Mouse (Mus musculus): Measurements from ENCODE around the gene Slc36a3.
"Not testable (repeated sequence)": the region's sequence is repeated elsewhere in the genome, so short reads cannot be mapped to it uniquely, and the experiment has no call there.

The Slc36a3 gene

GRCm38 (mm10) chr11:55106636-55107035 is 44.9 kb downstream of the Slc36a3 start:
- no peak for DNase-seq (ENCODE audit: low read depth)

GRCm38 (mm10) chr11:55105389-55105788 is 46.1 kb downstream of the Slc36a3 start:
- no peak for DNase-seq (ENCODE audit: low read depth)

GRCm38 (mm10) chr11:55103229-55103628 is 48.3 kb downstream of the Slc36a3 start:
- DNase-seq (ENCODE audit: low read depth), result no peak

DNA sequence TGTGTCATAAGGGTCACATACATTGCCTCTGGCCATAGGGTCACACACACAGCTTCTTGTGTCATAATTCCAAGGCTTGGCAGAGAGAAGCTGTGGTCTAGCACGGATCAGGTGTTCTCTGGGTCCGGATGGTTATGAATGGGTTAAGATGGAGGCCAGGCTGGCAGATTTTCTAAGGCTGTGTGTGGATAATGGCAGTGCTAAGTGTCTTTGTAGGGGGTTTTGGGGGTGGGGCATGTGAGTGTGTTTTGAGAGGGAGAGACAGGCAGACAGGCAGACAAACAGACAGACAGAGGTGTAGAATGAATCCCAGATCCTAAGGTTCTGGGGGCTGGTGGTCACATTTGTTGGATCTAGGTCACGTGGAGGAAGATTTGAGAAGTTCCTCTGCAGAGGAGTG is 49.5 kb downstream of the Slc36a3 start:
- DNase-seq (ENCODE audit: low read depth), result no peak

- DNase-seq (ENCODE audit: low read depth), result no peak
Measured at GRCm38 (mm10) chr11:55099868-55100267, 51.6 kb downstream of the Slc36a3 start.

DNA sequence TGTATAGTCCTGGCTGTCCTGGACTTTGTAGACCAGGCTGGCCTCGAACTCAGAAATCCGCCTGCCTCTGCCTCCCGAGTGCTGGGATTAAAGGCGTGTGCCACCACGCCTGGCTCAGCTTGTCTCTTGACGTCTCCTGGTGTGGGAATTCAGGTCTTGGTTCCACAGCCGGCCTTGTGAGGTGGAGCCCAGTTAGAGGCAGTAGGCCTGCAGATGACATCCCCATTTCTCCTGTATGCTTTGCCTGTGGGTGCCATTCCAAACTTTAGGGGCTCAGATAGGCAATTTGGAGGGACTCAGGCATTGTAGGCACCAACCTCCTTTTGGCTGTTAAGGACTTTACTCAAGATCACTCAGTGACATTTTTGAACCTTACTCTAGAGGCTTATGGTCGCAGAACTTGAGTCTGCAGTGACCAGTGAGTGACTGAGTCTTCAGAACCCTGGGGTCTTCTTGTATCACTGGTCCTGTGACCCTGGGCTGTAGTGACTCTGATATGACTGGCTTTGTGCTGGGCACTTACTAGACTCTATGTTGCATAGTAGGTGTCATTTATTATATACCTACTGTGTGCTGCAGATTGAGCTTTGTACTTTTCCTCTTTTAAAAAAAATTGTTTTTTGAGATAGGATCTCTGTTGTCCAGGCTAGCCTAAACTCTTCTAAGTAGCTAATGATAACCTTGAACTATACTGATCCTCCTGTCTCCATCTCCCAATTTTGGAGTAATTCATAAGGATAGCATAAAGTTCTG is 52.3 kb downstream of the Slc36a3 start:
- no peak for DNase-seq (ENCODE audit: low read depth)

DNA sequence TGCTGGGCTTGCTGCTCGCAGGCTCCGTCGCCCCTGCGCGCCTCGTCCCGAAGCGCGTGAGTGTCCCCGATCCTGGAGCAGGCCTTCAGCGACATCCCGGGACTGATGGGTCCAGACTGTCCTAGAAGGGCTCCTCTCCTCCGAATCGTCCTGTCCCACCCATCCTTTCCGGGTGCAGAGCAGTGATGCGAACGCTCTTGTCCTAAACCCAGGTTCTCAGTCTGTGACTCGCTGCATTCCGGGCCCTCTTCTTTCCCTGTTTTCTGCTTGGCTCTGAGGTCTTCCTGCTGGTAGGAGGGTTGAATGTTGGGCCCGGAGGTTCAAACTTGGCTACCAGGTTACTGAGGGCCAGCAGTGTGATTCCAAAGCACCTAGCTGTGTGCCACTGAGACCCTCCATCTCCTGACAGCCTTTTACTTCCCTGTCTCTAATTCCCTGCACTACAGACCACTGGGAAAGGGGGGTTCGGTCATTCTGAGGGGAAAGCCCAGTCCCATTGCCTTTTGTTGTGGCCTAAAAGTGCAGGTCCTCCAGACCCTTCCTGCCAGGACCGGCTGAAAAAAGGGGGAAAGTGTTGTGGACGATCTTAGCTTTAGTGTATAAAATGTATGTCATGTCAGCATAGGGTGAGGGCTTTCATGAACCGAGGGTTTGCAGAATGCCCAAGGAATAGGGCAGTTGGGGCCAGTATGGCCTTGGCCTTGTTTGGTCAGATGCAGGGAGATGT is 53.2 kb downstream of the Slc36a3 start:
- DNase-seq (ENCODE audit: low read depth), result peak; percentile 22

DNA sequence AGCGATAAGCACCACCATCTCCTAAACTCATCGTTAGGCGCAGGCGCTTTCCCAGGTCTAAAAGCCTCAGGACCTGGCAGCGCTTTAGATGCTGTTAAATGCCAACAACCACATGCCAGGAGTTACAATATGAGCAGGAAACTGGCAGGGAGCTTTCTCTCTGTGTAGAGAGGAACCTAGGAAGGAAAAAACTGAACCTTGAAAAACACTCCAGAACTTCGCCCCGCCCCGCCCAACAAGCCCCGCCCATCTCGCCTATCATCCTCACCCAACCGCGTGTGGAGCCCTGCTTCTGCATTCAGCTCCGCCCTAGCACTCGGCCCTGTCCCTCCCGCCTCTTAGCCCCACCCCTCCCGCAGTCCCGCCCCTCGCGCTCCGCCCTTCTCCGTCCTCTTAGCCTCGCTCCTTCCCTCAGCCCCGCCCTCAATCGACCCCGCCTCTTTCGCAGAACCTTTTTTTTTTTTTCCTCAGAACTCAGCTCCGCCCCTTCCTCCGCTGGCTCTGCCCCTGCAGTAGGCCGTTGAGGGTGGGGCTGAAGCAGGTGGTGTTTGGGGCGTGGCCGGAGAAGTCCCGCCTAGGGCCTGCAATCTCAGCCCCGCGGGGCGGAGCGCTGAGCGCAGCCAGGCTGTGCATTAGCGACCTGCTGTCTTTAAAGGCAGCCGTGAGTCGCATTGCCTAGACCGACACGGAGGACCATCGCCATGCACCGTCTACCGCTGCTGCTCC is 53.9 kb downstream of the Slc36a3 start, which contains the start of gene Gm2a:
TSS of gene Gm2a (plus strand) at position 653 of the 726 bp plus-strand sequence.
- peak; percentile 93 for DNase-seq (ENCODE audit: low read depth)

DNA sequence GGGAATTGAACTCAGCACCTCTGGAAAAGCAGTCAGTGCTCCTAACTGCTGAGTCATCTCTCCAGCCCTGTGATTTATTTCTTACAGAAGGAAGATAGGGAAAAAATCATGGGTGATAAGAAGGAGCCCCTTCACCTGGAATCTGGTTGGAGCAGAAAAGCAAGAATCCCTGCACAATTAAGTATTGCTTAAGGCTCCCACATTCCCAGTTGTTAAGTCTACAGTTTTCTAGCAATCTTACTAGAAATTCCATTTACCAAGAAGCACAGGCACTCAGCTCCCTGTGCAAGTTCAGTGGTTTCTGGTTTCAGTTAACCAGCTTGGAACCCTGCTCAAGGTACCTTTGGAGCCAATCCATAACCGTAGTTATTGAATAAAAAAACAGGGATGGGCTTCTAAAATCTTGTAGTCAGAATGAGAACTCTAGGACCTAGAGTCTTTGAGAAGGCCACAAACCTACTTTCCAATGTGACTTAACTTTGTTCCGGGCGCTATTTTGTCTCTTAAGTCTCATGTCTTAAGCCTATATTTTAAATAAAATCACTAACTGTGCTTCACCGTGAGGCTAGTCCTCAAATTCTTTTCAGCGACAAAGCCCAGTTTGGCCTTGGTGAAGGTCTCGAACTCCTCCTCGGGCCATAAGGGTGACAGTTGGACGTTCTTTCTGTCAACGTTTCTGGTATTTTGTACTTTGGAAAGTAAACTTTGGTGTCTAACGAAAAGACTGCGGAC is 54.6 kb downstream of the Slc36a3 start:
- peak; percentile 22 for DNase-seq (ENCODE audit: low read depth)

DNA sequence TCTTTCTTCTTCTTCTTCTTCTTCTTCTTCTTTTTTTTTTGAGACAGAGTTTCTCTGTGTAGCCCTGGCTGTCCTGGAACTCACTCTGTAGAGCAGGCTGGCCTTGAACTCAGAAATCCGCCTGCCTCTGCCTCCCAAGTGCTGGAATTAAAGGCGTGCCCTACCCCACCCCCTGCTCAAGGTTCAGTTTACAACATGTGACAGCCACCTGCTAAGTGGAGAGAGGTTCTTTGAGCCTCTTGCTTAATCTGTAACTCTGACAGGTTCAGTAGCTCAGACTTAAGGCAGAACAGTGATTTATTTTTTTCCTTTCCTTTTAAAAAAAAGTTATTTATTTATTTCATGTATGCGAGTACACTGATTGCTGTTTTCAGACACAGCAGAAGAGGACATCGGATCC is 55.2 kb downstream of the Slc36a3 start:
- not testable (repeated sequence) for DNase-seq (ENCODE audit: low read depth)

GRCm38 (mm10) chr11:55093096-55093495 is 58.4 kb downstream of the Slc36a3 start:
- no peak for DNase-seq (ENCODE audit: low read depth)

DNA sequence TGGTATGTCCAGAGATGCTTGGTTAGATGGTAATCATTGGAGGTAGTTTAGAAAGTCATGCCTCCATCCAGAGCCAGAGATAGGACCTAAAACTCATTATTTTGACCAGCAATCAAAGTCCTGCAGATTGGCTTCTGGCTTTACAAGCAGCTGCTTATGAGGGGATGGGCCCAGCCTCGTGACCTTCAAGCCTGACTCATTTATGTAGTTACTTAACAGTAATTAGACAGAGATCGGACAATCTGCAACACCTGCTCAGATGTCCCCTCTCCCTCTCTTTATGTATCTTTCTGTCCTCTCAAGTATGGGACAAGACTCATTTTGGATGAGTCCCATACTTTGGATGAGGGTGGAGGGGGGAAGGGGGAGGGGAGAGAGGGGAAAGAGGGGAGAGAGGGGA is 61.6 kb downstream of the Slc36a3 start:
- DNase-seq (ENCODE audit: low read depth), result no peak

DNA sequence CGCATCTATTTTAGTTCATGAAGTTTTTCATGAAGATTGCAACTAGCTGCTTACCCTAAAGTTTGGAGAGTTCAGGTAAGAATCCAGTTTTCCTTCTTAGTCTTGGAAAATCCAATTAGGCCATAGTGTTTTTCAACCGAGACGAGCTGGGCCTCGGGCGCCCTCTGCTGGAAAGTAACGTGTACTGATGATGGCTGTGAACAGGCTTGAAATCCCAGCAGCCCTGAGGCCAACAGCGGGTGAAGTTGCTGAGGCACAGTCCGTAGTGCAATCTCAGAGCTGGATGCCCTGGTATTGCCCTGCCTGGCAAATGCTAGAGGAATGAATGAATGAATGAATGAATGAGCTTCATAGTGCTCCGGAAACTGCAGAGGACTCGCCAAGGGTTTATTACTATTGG is 64.5 kb downstream of the Slc36a3 start:
- peak; percentile 93 for DNase-seq (ENCODE audit: low read depth)

DNA sequence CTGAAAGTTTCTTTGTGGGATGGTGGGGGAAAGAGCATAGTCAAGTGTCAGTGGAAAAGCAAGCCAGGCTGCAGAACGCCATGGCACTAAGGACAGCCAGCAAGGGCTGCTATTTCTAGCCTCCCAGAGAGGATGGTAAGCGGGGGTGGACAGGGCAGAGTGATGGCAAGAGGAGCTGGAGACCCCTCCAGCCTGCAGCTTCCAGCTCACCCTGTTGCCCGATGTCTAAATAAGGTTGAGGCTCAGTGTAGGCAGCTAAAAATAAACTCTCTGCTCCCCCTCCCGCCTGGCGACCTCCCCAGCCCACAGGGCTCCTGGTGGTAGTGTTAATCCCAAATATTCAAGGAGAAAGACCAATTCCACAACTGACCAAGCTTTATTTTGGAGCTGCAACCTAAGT is 66.1 kb downstream of the Slc36a3 start:
- no peak for DNase-seq (ENCODE audit: low read depth)

DNA sequence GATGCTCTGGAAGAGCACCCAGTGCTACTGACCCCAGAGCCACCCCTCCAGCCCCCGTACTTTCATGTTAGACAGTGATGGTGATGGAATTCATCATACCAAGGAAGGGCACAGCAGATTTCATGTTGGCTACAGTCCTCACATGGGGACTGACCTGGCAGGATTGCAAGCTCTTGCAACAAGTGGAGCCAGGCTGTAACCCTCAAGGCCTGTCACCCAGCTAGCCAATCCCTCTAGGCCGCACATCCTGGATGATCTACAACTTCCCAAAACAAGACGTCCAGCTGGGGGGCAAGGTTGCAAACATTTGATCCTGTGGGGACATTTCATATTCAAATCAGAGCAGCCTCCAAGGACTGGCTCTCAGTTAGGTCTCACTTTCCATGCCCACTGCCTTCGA is 66.9 kb downstream of the Slc36a3 start:
- DNase-seq (ENCODE audit: low read depth), result no peak

DNA sequence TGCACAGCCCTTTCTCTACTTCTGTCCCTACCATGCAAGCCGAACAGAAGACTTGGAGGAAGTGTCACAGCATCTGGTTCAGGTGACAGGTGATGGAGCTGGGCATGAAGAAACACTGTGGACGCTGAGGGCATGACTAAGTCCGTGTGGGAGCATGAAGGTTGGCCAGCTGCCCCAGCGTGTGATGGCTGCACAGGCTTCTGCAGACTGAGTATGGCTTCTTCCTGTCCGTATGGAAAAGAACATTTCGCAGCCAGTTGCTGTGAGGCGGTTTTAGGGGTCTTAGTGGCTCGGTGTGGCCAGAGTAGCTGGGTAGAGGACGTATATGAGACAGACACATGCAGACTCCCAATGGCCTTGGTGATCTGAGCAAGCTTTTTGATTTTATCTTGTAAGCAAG is 70.3 kb downstream of the Slc36a3 start:
- peak; percentile 17 for DNase-seq (ENCODE audit: low read depth)

DNA sequence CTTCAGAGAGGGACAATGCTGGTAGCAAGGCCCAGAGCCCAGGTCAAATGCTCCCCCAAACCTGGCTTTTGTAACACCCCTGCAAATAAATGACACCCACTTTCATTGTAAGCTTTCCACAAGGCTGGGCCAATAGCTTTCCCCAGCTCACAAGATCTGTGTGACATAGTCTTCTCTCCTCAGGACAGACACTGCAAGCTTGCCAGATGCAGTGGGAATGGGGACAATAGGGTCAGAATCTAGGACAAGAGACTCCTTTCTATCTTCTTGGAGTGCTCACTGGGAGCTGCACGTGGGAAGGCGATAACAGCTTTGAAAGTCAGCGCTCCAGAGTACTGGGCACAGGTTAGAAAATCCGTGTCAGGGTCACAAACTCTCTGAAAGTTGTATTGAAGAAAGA is 72.3 kb downstream of the Slc36a3 start:
- no peak for DNase-seq (ENCODE audit: low read depth)

GRCm38 (mm10) chr11:55078502-55078901 is 73.0 kb downstream of the Slc36a3 start:
- no peak for DNase-seq (ENCODE audit: low read depth)

GRCm38 (mm10) chr11:55077331-55078231 is 73.9 kb downstream of the Slc36a3 start, which contains the start of gene Ccdc69:
Gene Ccdc69, minus strand, starts transcription at chr11:55078131.
- DNase-seq (ENCODE audit: low read depth), result peak; percentile 59

GRCm38 (mm10) chr11:55076234-55076633 is 75.3 kb downstream of the Slc36a3 start:
- no peak for DNase-seq (ENCODE audit: low read depth)

GRCm38 (mm10) chr11:55075602-55076001 is 75.9 kb downstream of the Slc36a3 start:
- peak; percentile 39 for DNase-seq (ENCODE audit: low read depth)
